ENCODE assay signal across 19 mouse cellular contexts in the genomic region with DNA sequence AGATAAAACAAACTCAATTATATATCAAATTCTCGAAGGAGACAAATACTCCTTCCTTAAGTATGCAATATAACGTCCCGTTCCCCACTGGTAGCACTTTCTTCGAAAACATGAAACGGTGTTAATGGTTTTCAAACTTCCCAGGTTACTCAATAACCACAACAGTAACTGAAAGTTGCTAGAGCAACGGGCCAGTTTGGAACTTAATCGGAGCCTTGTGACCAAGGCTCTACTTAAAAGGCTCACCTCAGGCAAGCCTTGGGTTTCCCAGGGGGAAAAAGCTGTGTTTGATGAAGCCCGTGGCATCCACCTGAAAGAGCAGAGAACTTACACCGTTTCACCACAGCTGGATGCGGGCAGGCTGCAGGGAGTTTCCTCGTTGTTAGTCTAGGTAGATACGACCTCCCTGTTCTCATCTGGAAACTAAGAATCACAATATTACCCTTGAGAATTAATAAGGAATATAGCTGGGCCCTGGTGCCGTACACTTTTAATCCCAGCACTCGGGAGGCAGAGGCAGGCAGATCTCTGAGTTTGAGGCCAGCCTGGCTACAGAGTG. TPM values are rescaled to one million over a fixed set of nuclear protein-coding genes. Genes with fewer than 3 reads are reported as not detected.
DNase-seq lines count a peak whose midpoint lies in the region; ATAC-seq lines count a peak whose summit lies in the region.
"Had no signal": no experiment of that assay in that cellular context is flagged by ENCODE, and none has a peak within 500 bp of the region (broad histone marks: within the 10 kb centered on the region; RNA-seq: fewer than 3 reads in every experiment).

No protein-coding gene starts in this region.

- WGBS in liver, embryonic 15.5 days (ENCODE audit: insufficient replicate concordance), result 63% methylated on average over 14 of the region's 14 CpGs
- WGBS in liver, embryonic 11.5 days, result 85% methylated on average over 14 of the region's 14 CpGs
- 76% methylated on average over 14 of the region's 14 CpGs for WGBS in kidney, embryonic 15.5 days

- H3K4me3 ChIP-seq in liver, embryonic 15.5 days (replicated peaks), result no peak overlapping the region
- no peak overlapping the region for H3K4me3 ChIP-seq in liver, embryonic 11.5 days (ENCODE audit: low read depth, low read length)
- H3K4me3 ChIP-seq in kidney, embryonic 15.5 days (replicated peaks), result no peak overlapping the region
- H3K4me3 ChIP-seq: forebrain, embryonic 12.5 days; heart, adult 2 months; heart, embryonic 15.5 days; limb, embryonic 12.5 days; neural tube, embryonic 13.5 days had no signal

- H3K27ac ChIP-seq in liver, embryonic 15.5 days (replicated peaks), result no peak overlapping the region
- H3K27ac ChIP-seq in liver, embryonic 11.5 days (ENCODE audit: low read depth, low read length), result no peak overlapping the region
- H3K27ac ChIP-seq in kidney, embryonic 15.5 days, result peak overlapping the region; percentile 66
- H3K27ac ChIP-seq: forebrain, embryonic 12.5 days; heart, adult 2 months; hindbrain, postnatal 0 days; limb, embryonic 12.5 days; neural tube, embryonic 13.5 days had no signal

- H3K4me2 ChIP-seq in liver, embryonic 15.5 days, result peak overlapping the region; percentile 30
- no peak overlapping the region for H3K4me2 ChIP-seq in liver, embryonic 11.5 days
- no peak overlapping the region for H3K4me2 ChIP-seq in kidney, embryonic 15.5 days
- H3K4me2 ChIP-seq: forebrain, embryonic 12.5 days; limb, embryonic 12.5 days; neural tube, embryonic 13.5 days had no signal

- no peak for ATAC-seq in liver, embryonic 15.5 days (ENCODE audit: insufficient read depth)
- ATAC-seq in liver, embryonic 11.5 days (replicated peaks; ENCODE audit: low FRiP score), result no peak
- ATAC-seq in granulocyte monocyte progenitor cell, adult 5-6 weeks (replicated peaks; ENCODE audit: poor library complexity, severe bottlenecking), result peak; percentile 37
- 0 out of 2 replicates have a peak, but pooled peaks have one; percentile 23 for ATAC-seq in kidney, embryonic 15.5 days (replicated peaks; ENCODE audit: low FRiP score)
- peak; percentile 18 for ATAC-seq in megakaryocyte progenitor cell, adult 5-6 weeks (replicated peaks; ENCODE audit: poor library complexity)
- ATAC-seq: hindbrain, postnatal 0 days had no signal

- peaks cover 40% of the 10 kb centered on the region for H3K4me1 ChIP-seq in liver, embryonic 15.5 days (replicated peaks)
- H3K4me1 ChIP-seq in liver, embryonic 11.5 days (replicated peaks; ENCODE audit: control insufficient read depth, insufficient read depth, low read length), result peaks cover 13% of the 10 kb centered on the region
- peaks cover 69% of the 10 kb centered on the region for H3K4me1 ChIP-seq in kidney, embryonic 15.5 days

- no peak overlapping the region for H3K9ac ChIP-seq in liver, embryonic 15.5 days
- H3K9ac ChIP-seq in liver, embryonic 11.5 days (ENCODE audit: low read depth, low read length), result no peak overlapping the region
- no peak overlapping the region for H3K9ac ChIP-seq in kidney, embryonic 15.5 days
- H3K9ac ChIP-seq: forebrain, embryonic 12.5 days; heart, embryonic 15.5 days; limb, embryonic 12.5 days; neural tube, embryonic 13.5 days had no signal

- H3K27me3 ChIP-seq in liver, embryonic 15.5 days, result no peaks in the 10 kb centered on the region
- no peaks in the 10 kb centered on the region for H3K27me3 ChIP-seq in liver, embryonic 11.5 days (replicated peaks; ENCODE audit: control insufficient read depth, insufficient read depth, low read length)
- no peaks in the 10 kb centered on the region for H3K27me3 ChIP-seq in kidney, embryonic 15.5 days
- H3K27me3 ChIP-seq: forebrain, embryonic 12.5 days; heart, embryonic 15.5 days; limb, embryonic 12.5 days; neural tube, embryonic 13.5 days had no signal

- no peaks in the 10 kb centered on the region for H3K9me3 ChIP-seq in liver, embryonic 15.5 days (replicated peaks)
- H3K9me3 ChIP-seq in liver, embryonic 11.5 days (ENCODE audit: control insufficient read depth, low read length), result no peaks in the 10 kb centered on the region
- H3K9me3 ChIP-seq in kidney, embryonic 15.5 days (replicated peaks), result no peaks in the 10 kb centered on the region
- H3K9me3 ChIP-seq: forebrain, embryonic 12.5 days; heart, embryonic 15.5 days; limb, embryonic 12.5 days; neural tube, embryonic 13.5 days had no signal

- DNase-seq in liver, embryonic 11.5 days (ENCODE audit: low spot score), result no peak
- no peak for DNase-seq in ovary, postnatal 14 days (ENCODE audit: low spot score)
- DNase-seq in thymus, postnatal 14 days, result no peak
- DNase-seq: cerebellum, adult 9-10 months; gastrocnemius, postnatal 10 days; heart, adult 2 months; lung, adult 2 months; midbrain, embryonic 14.5 days; spleen, adult 18-20 months; thymus, postnatal 4 days had no signal

- H3K36me3 ChIP-seq in liver, embryonic 15.5 days (replicated peaks), result no peaks in the 10 kb centered on the region
- H3K36me3 ChIP-seq in liver, embryonic 11.5 days (ENCODE audit: control insufficient read depth, insufficient read depth, low read length), result no peaks in the 10 kb centered on the region
- peaks cover 21% of the 10 kb centered on the region; the same call in 1 of the 2 replicates for H3K36me3 ChIP-seq in kidney, embryonic 15.5 days
- H3K36me3 ChIP-seq: forebrain, embryonic 12.5 days; neural tube, embryonic 13.5 days had no signal

RNA-seq across cellular contexts. Expression of gene Fndc3b, which starts 25.4 kb away (rescaled TPM):
- 8.5 and 10.8 TPM in 2 replicates for polyA plus RNA-seq in liver, embryonic 15.5 days (2015; fragmentation: Nextera tagmentation; extraction: Ambion mirVana)
- 12.1 and 12.3 TPM in 2 replicates for polyA plus RNA-seq in liver, embryonic 11.5 days (2014; fragmentation: Nextera tagmentation; extraction: Ambion mirVana)
- 48.8 and 58.5 TPM in 2 replicates for total RNA-seq in granulocyte monocyte progenitor cell, adult 5-6 weeks (2014; fragmentation: Nextera tagmentation)
- total RNA-seq in granulocyte monocyte progenitor cell, adult 5-6 weeks (2017), result 21.3 and 24.0 TPM in 2 replicates
- 27.9 and 32.8 TPM in 2 replicates for polyA plus RNA-seq in kidney, embryonic 15.5 days (2015; fragmentation: Nextera tagmentation; extraction: Ambion mirVana)
- total RNA-seq in megakaryocyte progenitor cell, adult 5-6 weeks (2015), result 37.6 and 40.6 TPM in 2 replicates
- total RNA-seq in megakaryocyte progenitor cell, adult 5-6 weeks (2017), result 14.2 and 15.0 TPM in 2 replicates

Comparison
In these comparisons a context has a peak if more than half of its experiments do, and no peak if none do; other contexts are left out.
1. ATAC-seq: peak in granulocyte monocyte progenitor cell, adult 5-6 weeks (single experiment), kidney, embryonic 15.5 days (single experiment) and megakaryocyte progenitor cell, adult 5-6 weeks (single experiment); none in liver, embryonic 15.5 days (single experiment) and liver, embryonic 11.5 days (single experiment).